Mouse (Mus musculus) T-helper 17 cell (primary cell): ENCODE measurements around the gene Gm21173.
"Not testable (repeated sequence)": the region's sequence is repeated elsewhere in the genome, so short reads cannot be mapped to it uniquely, and the experiment has no call there.

Experiments used
- in situ Hi-C, 2 experiments: fragments of 300-600 bp; cut with MboI, MseI; formaldehyde crosslinking; loops; 1 replicate in 1 of 2; 2 replicates in 1 of 2; pipeline ENCODE4 v1.15.1; 2025; ENCODE audit warnings: high pct_unique_total_duplicates in 2 of 2

The Gm21173 gene

DNA sequence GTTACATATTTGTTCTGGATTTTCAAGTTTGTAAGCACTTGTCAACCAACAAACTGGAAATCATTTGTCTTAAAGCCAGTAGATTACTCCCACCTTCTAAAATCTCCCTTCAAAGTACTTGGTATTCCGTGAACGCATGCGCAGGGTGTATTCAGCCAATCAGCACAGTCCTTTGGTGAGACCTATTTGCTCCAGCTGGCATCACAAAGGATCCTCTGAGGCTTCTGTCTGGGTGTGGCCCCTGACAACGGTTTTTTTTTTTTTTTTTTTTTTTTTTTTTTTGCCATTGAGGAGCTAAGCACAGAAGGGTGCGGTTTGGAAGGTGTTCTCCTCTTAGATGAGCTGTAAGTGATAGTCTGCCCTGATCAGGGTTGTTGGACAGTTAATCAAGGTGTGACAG is at the start of gene Gm21173:
TSS of gene Gm21173 (plus strand) at position 301 of the 400 bp plus-strand sequence.
- in situ Hi-C loops = not testable (repeated sequence)
